Mouse (Mus musculus) liver, embryonic 15.5 days (tissue): ENCODE data around the gene Nit2. TPM values are rescaled to one million over a fixed set of nuclear protein-coding genes. Genes with fewer than 3 reads are reported as not detected.

Experiments
- ATAC-seq: fragments of 200-750 bp; cut with Nextera tagmentation; 2 replicates; pipeline ENCODE4 v1.8.0; 2017; ENCODE audit warnings: moderate number of reproducible peaks, mild to moderate bottlenecking, moderate library complexity; ENCODE audit not compliant: insufficient read depth
- H3K27ac ChIP-seq: fragments of 300-500 bp; sonication (generic); replicated peaks from 2 replicates; pipeline ENCODE4 v1.5.1; 2015; ENCODE audit warnings: mild to moderate bottlenecking, inconsistent platforms
- H3K27me3 ChIP-seq: fragments of 300-500 bp; sonication (generic); 2 replicates; pipeline ENCODE4 v1.6.1; 2015; ENCODE audit warnings: mild to moderate bottlenecking, inconsistent platforms
- H3K36me3 ChIP-seq: fragments of 300-500 bp; sonication (generic); replicated peaks from 2 replicates; pipeline ENCODE4 v1.6.1; 2015; ENCODE audit warnings: moderate library complexity, mild to moderate bottlenecking, inconsistent platforms
- H3K4me1 ChIP-seq: fragments of 300-500 bp; sonication (generic); replicated peaks from 2 replicates; pipeline ENCODE4 v1.6.1; 2015; ENCODE audit warnings: inconsistent platforms
- H3K4me2 ChIP-seq: fragments of 300-500 bp; sonication (generic); 2 replicates; pipeline ENCODE4 v1.6.1; 2015; ENCODE audit warnings: moderate library complexity, mild to moderate bottlenecking, inconsistent platforms
- H3K4me3 ChIP-seq: fragments of 300-500 bp; sonication (generic); replicated peaks from 2 replicates; pipeline ENCODE4 v1.5.1; 2015; ENCODE audit warnings: mild to moderate bottlenecking, inconsistent platforms
- H3K9ac ChIP-seq: fragments of 300-500 bp; sonication (generic); 2 replicates; pipeline ENCODE4 v1.6.1; 2015; ENCODE audit warnings: moderate library complexity, mild to moderate bottlenecking, inconsistent platforms
- H3K9me3 ChIP-seq: fragments of 300-500 bp; sonication (generic); replicated peaks from 2 replicates; pipeline ENCODE4 v1.6.1; 2016; ENCODE audit warnings: inconsistent platforms
- WGBS: fragments of 180-500 bp; shearing (Covaris S2); methylation state at CpG from one replicate; pipeline ENCODE4 v1.1.7; 2015; ENCODE audit warnings: mixed read lengths; ENCODE audit not compliant: insufficient replicate concordance; 5-methylcytosine and 5-hydroxymethylcytosine counted together
- polyA plus RNA-seq: library from polyadenylated mRNA; unstranded; fragments of >200 nt; fragmentation: Nextera tagmentation; extraction: Ambion mirVana; gene quantifications from 2 replicates; pipeline ENCODE4 v1.2.1, GENCODE M21; 2015

The Nit2 gene
- polyA plus RNA-seq, 1 experiment from 2014 or later: 39.5 TPM

GRCm38 (mm10) chr16:57163694-57164093, 3.4 kb downstream of the Nit2 start:
- Histone ChIP-seq H3K27me3 (no peaks in the 10 kb centered on the region), H3K9me3 (no peaks in the 10 kb centered on the region), H3K4me1 (peaks cover 28% of the 10 kb centered on the region), H3K27ac (no peak overlapping the region; the same call in 1 of the 2 replicates), H3K4me3 (no peak overlapping the region), H3K9ac (no peak overlapping the region), H3K4me2 (no peak overlapping the region), H3K36me3 (peaks cover 28% of the 10 kb centered on the region)
- no peak for ATAC-seq
- WGBS: 58% methylated on average over 1 of the region's 1 CpGs

GRCm38 (mm10) chr16:57162841-57163240, 4.3 kb downstream of the Nit2 start:
- peaks cover 32% of the 10 kb centered on the region for H3K4me1 ChIP-seq
- no peak overlapping the region for H3K4me2 ChIP-seq
- H3K4me3 ChIP-seq: no peak overlapping the region
- no peaks in the 10 kb centered on the region for H3K9me3 ChIP-seq
- no peak overlapping the region for H3K9ac ChIP-seq
- peaks cover 35% of the 10 kb centered on the region for H3K36me3 ChIP-seq
- no peak overlapping the region for H3K27ac ChIP-seq
- H3K27me3 ChIP-seq: no peaks in the 10 kb centered on the region
- WGBS: 73% methylated on average over 5 of the region's 5 CpGs
- no peak for ATAC-seq

GRCm38 (mm10) chr16:57159835-57160234, 7.3 kb downstream of the Nit2 start:
- ATAC-seq: no peak
- no peak overlapping the region for H3K27ac ChIP-seq
- no peak overlapping the region for H3K9ac ChIP-seq
- WGBS: 61% methylated on average over 7 of the region's 7 CpGs
- no peak overlapping the region for H3K4me3 ChIP-seq
- no peaks in the 10 kb centered on the region for H3K9me3 ChIP-seq
- H3K4me2 ChIP-seq: no peak overlapping the region
- H3K27me3 ChIP-seq: no peaks in the 10 kb centered on the region
- peaks cover 16% of the 10 kb centered on the region for H3K4me1 ChIP-seq
- peaks cover 52% of the 10 kb centered on the region for H3K36me3 ChIP-seq

- H3K27me3 ChIP-seq: no peaks in the 10 kb centered on the region
- no peak overlapping the region for H3K4me2 ChIP-seq
- 60% methylated on average over 4 of the region's 4 CpGs for WGBS
- no peak overlapping the region for H3K9ac ChIP-seq
- peaks cover 16% of the 10 kb centered on the region for H3K4me1 ChIP-seq
- no peak for ATAC-seq
- peaks cover 54% of the 10 kb centered on the region for H3K36me3 ChIP-seq
- H3K27ac ChIP-seq: no peak overlapping the region
- no peak overlapping the region for H3K4me3 ChIP-seq
- no peaks in the 10 kb centered on the region for H3K9me3 ChIP-seq
These were observed 9.4 kb downstream of the Nit2 start for GRCm38 (mm10) chr16:57157728-57158127.

GRCm38 (mm10) chr16:57157076-57157475, 10.1 kb downstream of the Nit2 start:
- no peaks in the 10 kb centered on the region for H3K9me3 ChIP-seq
- no peak for ATAC-seq
- no peak overlapping the region for H3K4me2 ChIP-seq
- no peaks in the 10 kb centered on the region for H3K27me3 ChIP-seq
- H3K9ac ChIP-seq: no peak overlapping the region
- 79% methylated on average over 4 of the region's 4 CpGs for WGBS
- H3K4me1 ChIP-seq: peaks cover 16% of the 10 kb centered on the region
- no peak overlapping the region for H3K27ac ChIP-seq
- H3K36me3 ChIP-seq: peaks cover 58% of the 10 kb centered on the region
- H3K4me3 ChIP-seq: no peak overlapping the region

DNA sequence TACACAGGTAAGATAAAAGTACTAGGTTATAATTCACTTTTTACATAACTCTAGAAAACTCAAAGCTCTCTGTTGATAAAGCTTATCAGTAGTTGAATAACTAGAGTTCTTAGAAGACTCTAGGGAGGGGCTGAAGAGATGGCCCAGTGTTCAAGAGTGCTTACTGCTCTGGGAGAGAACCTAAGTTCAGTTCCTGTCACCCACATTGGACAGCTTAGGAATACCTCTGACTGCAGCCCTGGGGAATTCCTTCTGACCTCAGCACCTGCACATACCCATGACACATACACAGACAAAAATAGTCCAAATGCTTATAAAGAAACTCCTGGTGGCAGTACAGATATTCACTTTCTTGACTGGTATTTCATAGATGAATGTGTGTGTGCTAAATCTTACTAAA, 11.2 kb downstream of the Nit2 start:
- peak; percentile 75 for ATAC-seq
- Histone ChIP-seq H3K4me3 (no peak overlapping the region), H3K27ac (no peak overlapping the region), H3K4me2 (no peak overlapping the region), H3K27me3 (no peaks in the 10 kb centered on the region), H3K36me3 (peaks cover 53% of the 10 kb centered on the region), H3K9me3 (no peaks in the 10 kb centered on the region), H3K4me1 (peaks cover 16% of the 10 kb centered on the region), H3K9ac (no peak overlapping the region)

DNA sequence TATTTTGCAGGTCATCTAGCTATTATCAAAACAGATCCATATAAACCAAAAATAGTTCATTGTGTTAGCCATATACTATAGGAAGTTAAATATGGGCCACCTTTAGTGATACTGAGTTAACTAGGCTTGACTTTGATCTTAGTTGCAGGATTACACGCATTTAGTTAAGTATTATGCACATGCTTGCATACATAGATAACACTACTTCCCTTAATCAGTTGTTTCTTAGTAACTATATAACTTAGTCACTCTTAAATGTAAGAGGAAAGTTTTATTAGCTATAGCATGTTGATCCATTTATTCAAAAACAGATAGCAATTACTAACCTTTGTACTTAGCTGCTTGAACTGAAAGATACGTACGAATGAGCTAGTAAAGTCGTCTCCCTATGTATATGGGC, 15.7 kb downstream of the Nit2 start:
- Histone ChIP-seq H3K9me3 (no peaks in the 10 kb centered on the region), H3K4me2 (no peak overlapping the region), H3K4me3 (no peak overlapping the region), H3K9ac (no peak overlapping the region), H3K36me3 (peaks cover 46% of the 10 kb centered on the region), H3K27ac (no peak overlapping the region), H3K27me3 (no peaks in the 10 kb centered on the region), H3K4me1 (peaks cover 6% of the 10 kb centered on the region)
- ATAC-seq: no peak
- 85% methylated on average over 4 of the region's 4 CpGs for WGBS

- no peaks in the 10 kb centered on the region for H3K9me3 ChIP-seq
- no peak overlapping the region for H3K27ac ChIP-seq
- H3K4me3 ChIP-seq: no peak overlapping the region
- no peak overlapping the region for H3K4me2 ChIP-seq
- no peak overlapping the region for H3K9ac ChIP-seq
- no peak for ATAC-seq
- WGBS: 81% methylated on average over 5 of the region's 5 CpGs
- peaks cover 56% of the 10 kb centered on the region for H3K36me3 ChIP-seq
- H3K27me3 ChIP-seq: no peaks in the 10 kb centered on the region
- no peaks in the 10 kb centered on the region for H3K4me1 ChIP-seq
These were observed 22.4 kb downstream of the Nit2 start for GRCm38 (mm10) chr16:57144741-57145140.

DNA sequence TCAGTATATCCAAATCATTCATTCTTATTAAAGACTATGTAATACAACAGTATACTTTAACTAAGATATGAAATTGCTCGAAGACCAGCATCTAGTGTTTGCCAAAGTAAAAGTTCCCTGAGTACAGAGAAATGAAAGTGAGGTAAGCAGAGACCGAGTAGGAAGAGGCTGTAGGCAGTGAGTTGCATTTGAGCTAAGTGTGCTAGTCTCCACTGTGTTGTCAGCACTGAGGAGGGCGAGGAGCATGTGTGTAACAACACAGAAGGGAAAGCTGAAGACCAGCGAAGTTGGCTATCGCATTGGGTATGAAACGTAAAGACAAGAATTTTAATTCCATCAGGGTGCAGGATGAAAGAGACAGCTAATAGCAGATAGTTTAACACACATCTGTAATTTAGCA, 33.5 kb downstream of the Nit2 start:
- no peaks in the 10 kb centered on the region for H3K27me3 ChIP-seq
- H3K4me2 ChIP-seq: no peak overlapping the region
- no peak overlapping the region for H3K27ac ChIP-seq
- no peak overlapping the region for H3K9ac ChIP-seq
- no peaks in the 10 kb centered on the region for H3K9me3 ChIP-seq
- peaks cover 31% of the 10 kb centered on the region for H3K36me3 ChIP-seq
- ATAC-seq: no peak
- peaks cover 15% of the 10 kb centered on the region for H3K4me1 ChIP-seq
- WGBS: 84% methylated on average over 6 of the region's 6 CpGs
- no peak overlapping the region for H3K4me3 ChIP-seq

DNA sequence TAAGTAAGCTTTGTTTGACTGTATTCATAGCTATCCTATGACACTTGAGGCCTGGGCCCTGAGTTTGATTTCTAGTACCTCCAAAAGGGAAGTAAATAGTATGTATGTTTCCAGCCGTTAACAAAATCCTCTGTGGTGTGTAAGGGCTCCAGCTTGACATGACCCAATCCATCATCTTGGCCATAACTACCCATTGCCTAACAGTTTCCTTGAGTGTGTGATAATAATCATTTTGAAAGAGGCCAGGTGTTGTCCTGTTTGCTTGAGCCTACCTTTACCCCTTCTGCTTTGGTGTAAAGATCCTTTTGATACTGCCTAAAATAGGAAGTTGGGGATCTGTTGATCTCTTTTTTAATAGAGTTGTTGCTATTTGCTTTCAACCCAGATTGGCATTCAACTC, 34.8 kb downstream of the Nit2 start:
- H3K9ac ChIP-seq: no peak overlapping the region
- no peak for ATAC-seq
- no peak overlapping the region for H3K4me2 ChIP-seq
- H3K27me3 ChIP-seq: no peaks in the 10 kb centered on the region
- peaks cover 25% of the 10 kb centered on the region for H3K36me3 ChIP-seq
- no peaks in the 10 kb centered on the region for H3K9me3 ChIP-seq
- 22% methylated on average over 1 of the region's 1 CpGs for WGBS
- H3K27ac ChIP-seq: no peak overlapping the region
- peaks cover 19% of the 10 kb centered on the region for H3K4me1 ChIP-seq
- H3K4me3 ChIP-seq: no peak overlapping the region

GRCm38 (mm10) chr16:57131544-57131943, 35.6 kb downstream of the Nit2 start:
- ATAC-seq: no peak

DNA sequence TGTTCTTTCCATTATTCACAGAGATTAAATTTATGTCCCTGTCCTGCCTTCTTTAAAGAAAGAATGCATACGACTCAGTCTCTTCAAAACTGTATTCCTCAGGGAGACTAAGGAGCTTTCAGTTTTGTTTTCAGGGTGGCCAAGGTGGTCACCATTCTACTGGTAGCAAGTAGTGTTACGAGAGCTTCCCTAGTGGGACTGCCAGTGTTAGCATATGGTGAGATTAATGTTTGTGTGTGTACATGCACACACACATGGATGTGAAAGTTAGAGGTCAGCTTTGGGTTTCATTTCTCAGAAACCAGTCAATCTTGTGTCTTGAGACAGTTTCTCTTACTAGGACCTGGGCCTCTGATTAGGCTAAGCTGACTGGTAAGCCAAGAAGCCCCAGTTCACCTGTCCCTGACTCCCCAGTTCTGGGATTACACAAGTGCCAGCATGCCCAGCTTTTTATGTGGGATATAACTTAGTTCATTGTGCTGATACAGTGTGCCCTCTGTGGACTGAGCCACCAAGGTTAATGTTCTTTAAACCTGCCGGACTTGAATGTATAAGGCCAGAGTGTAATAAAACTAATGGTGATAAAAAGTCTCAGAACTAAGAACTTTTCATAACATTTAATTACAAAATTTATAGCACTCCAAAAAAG, 36.3 kb downstream of the Nit2 start:
- Histone ChIP-seq H3K27me3 (no peaks in the 10 kb centered on the region), H3K36me3 (peaks cover 14% of the 10 kb centered on the region)
- ATAC-seq: no peak

More at GRCm38 (mm10) chr16:57131544-57131943, 35.6 kb downstream of the Nit2 start:
- Histone ChIP-seq H3K36me3 (peaks cover 20% of the 10 kb centered on the region), H3K27me3 (no peaks in the 10 kb centered on the region), H3K4me1 (peaks cover 21% of the 10 kb centered on the region), H3K4me3 (no peak overlapping the region), H3K27ac (no peak overlapping the region), H3K9ac (no peak overlapping the region), H3K4me2 (no peak overlapping the region), H3K9me3 (no peaks in the 10 kb centered on the region)
- WGBS: 73% methylated on average over 4 of the region's 4 CpGs

More for the DNA sequence above, 36.3 kb downstream of the Nit2 start:
- peaks cover 26% of the 10 kb centered on the region for H3K4me1 ChIP-seq
- no peak overlapping the region for H3K4me2 ChIP-seq
- 73% methylated on average over 3 of the region's 3 CpGs for WGBS
- no peaks in the 10 kb centered on the region for H3K9me3 ChIP-seq
- no peak overlapping the region for H3K9ac ChIP-seq
- no peak overlapping the region for H3K27ac ChIP-seq
- no peak overlapping the region for H3K4me3 ChIP-seq
